Mouse (Mus musculus): ENCODE results near the gene Gm32742.
A peak's percentile ranks its signal among the peaks of the same experiment; 100 is the strongest.
"Not testable (repeated sequence)": the region's sequence is repeated elsewhere in the genome, so short reads cannot be mapped to it uniquely, and the experiment has no call there.

Gene Gm32742

GRCm38 (mm10) chr9:51152079-51152752, 13.1 kb downstream of the Gm32742 start:
- peak; percentile 36 for DNase-seq (ENCODE audit: low spot score)

GRCm38 (mm10) chr9:51147294-51147693, 18.0 kb downstream of the Gm32742 start:
- DNase-seq (ENCODE audit: low spot score) = no peak

- DNase-seq (ENCODE audit: low spot score) = no peak
These were observed 18.8 kb downstream of the Gm32742 start for GRCm38 (mm10) chr9:51146496-51146895.

- DNase-seq (ENCODE audit: low spot score) = no peak
These were observed 21.1 kb downstream of the Gm32742 start for GRCm38 (mm10) chr9:51144218-51144617.

GRCm38 (mm10) chr9:51143437-51143836, 21.9 kb downstream of the Gm32742 start:
- no peak for DNase-seq (ENCODE audit: low spot score)

- DNase-seq (ENCODE audit: low spot score) = no peak
These were observed 24.6 kb downstream of the Gm32742 start for GRCm38 (mm10) chr9:51140711-51141110.

GRCm38 (mm10) chr9:51139401-51139800, 25.9 kb downstream of the Gm32742 start:
- not testable (repeated sequence) for DNase-seq (ENCODE audit: low spot score)

- no peak for DNase-seq (ENCODE audit: low spot score)
These were observed 27.0 kb downstream of the Gm32742 start for GRCm38 (mm10) chr9:51138301-51138700.

- DNase-seq (ENCODE audit: low spot score) = no peak
These were observed 27.5 kb downstream of the Gm32742 start for GRCm38 (mm10) chr9:51137836-51138235.

- DNase-seq (ENCODE audit: low spot score) = no peak
These were observed 27.9 kb downstream of the Gm32742 start for GRCm38 (mm10) chr9:51137432-51137831.

- peak; percentile 41 for DNase-seq (ENCODE audit: low spot score)
These were observed 28.3 kb downstream of the Gm32742 start for GRCm38 (mm10) chr9:51136985-51137384.

GRCm38 (mm10) chr9:51114767-51115166, 50.5 kb downstream of the Gm32742 start:
- no peak for DNase-seq (ENCODE audit: low spot score)

GRCm38 (mm10) chr9:51105751-51106150, 59.6 kb downstream of the Gm32742 start:
- no peak for DNase-seq (ENCODE audit: low spot score)

GRCm38 (mm10) chr9:51103808-51104514, 61.4 kb downstream of the Gm32742 start:
- DNase-seq (ENCODE audit: low spot score) = peak; percentile 68

GRCm38 (mm10) chr9:51102963-51103807, 62.1 kb downstream of the Gm32742 start:
- peak; percentile 63 for DNase-seq (ENCODE audit: low spot score)

- DNase-seq (ENCODE audit: low spot score) = peak; percentile 71
These were observed 63.4 kb downstream of the Gm32742 start, which contains the start of gene 4833427G06Rik for GRCm38 (mm10) chr9:51101756-51102425. Gene 4833427G06Rik, minus strand, starts transcription at chr9:51102078.

- DNase-seq (ENCODE audit: low spot score) = peak; percentile 14
These were observed 69.0 kb downstream of the Gm32742 start for GRCm38 (mm10) chr9:51096306-51096705.

- no peak for DNase-seq (ENCODE audit: low spot score)
These were observed 71.6 kb downstream of the Gm32742 start for GRCm38 (mm10) chr9:51093697-51094096.

GRCm38 (mm10) chr9:51081614-51082013, 83.7 kb downstream of the Gm32742 start:
- DNase-seq (ENCODE audit: low spot score) = no peak
